Comparison of ENCODE assay signal across 20 mouse cellular contexts in the genomic region with DNA sequence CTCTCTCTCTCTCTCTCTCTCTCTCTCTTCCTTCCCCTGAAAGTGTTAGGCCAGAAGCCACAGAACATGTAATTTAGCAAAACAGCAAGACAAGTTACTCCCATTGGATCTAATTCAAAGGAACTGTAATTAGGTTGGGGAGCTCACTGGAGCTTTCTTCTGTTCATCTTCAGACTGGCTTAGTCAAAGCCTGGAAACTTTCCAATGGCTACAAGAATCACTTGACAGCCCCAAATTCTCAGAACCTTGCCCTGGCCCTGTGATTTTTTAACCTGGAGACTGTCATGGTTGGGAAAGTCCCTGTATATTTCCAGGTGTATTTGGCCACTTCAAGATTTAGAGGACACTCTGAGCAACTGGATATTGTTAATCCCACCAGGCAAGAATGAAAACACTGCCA.
DNase-seq lines count a peak whose midpoint lies in the region; ATAC-seq and TF ChIP-seq lines count a peak whose summit lies in the region.
"Had no signal": no experiment of that assay in that cellular context is flagged by ENCODE, and none has a peak within 500 bp of the region (broad histone marks: within the 10 kb centered on the region; RNA-seq: fewer than 3 reads in every experiment).

No protein-coding gene starts in this region.

- no peaks in the 10 kb centered on the region for H3K9me3 ChIP-seq in embryonic facial prominence, embryonic 14.5 days (ENCODE audit: control insufficient read depth, low read length)
- H3K9me3 ChIP-seq in embryonic facial prominence, embryonic 10.5 days: no peaks in the 10 kb centered on the region
- no peaks in the 10 kb centered on the region for H3K9me3 ChIP-seq in kidney, embryonic 14.5 days (ENCODE audit: control insufficient read depth, low read length)
- no peaks in the 10 kb centered on the region for H3K9me3 ChIP-seq in forebrain, embryonic 11.5 days (ENCODE audit: control insufficient read depth, low read length)
- H3K9me3 ChIP-seq: embryonic facial prominence, embryonic 12.5 days; forebrain, embryonic 13.5 days; G1E; heart, embryonic 12.5 days; hindbrain, embryonic 10.5 days had no signal

- no peak overlapping the region for H3K4me3 ChIP-seq in embryonic facial prominence, embryonic 14.5 days (ENCODE audit: low read depth, low read length)
- H3K4me3 ChIP-seq in embryonic facial prominence, embryonic 10.5 days: no peak overlapping the region
- H3K4me3 ChIP-seq in kidney, embryonic 14.5 days (ENCODE audit: low read length): no peak overlapping the region
- no peak overlapping the region for H3K4me3 ChIP-seq in forebrain, embryonic 11.5 days (ENCODE audit: low read depth, low read length)
- H3K4me3 ChIP-seq: embryonic facial prominence, embryonic 12.5 days; forebrain, embryonic 13.5 days; heart, embryonic 12.5 days; hindbrain, embryonic 10.5 days had no signal

- TF ChIP-seq CTCF in brain, embryonic 14.5 days (IDR thresholded peaks at IDR 0.05; ENCODE audit: borderline replicate concordance, extremely low read depth, insufficient read depth, insufficient read length): no peak

- H3K27ac ChIP-seq in embryonic facial prominence, embryonic 14.5 days (replicated peaks; ENCODE audit: low read depth, low read length): no peak overlapping the region
- no peak overlapping the region for H3K27ac ChIP-seq in embryonic facial prominence, embryonic 10.5 days (replicated peaks)
- H3K27ac ChIP-seq in kidney, embryonic 14.5 days (ENCODE audit: low read depth, low read length): no peak overlapping the region
- no peak overlapping the region for H3K27ac ChIP-seq in forebrain, embryonic 11.5 days (ENCODE audit: low read depth, low read length)
- H3K27ac ChIP-seq: embryonic facial prominence, embryonic 12.5 days; forebrain, embryonic 13.5 days; hindbrain, embryonic 10.5 days; hindbrain, embryonic 14.5 days had no signal

- no peak for ATAC-seq in embryonic facial prominence, embryonic 14.5 days (ENCODE audit: low read depth)
- no peak for ATAC-seq in kidney, embryonic 14.5 days (ENCODE audit: low FRiP score, low TSS enrichment)
- ATAC-seq in forebrain, embryonic 11.5 days (replicated peaks; ENCODE audit: low FRiP score): no peak
- ATAC-seq: CD4-positive, CD25-positive, alpha-beta regulatory T cell, adult 4 months; forebrain, embryonic 13.5 days; forebrain, postnatal 0 days had no signal

- H3K4me1 ChIP-seq in embryonic facial prominence, embryonic 14.5 days (ENCODE audit: control insufficient read depth, insufficient read depth, low read length): no peaks in the 10 kb centered on the region
- no peaks in the 10 kb centered on the region for H3K4me1 ChIP-seq in embryonic facial prominence, embryonic 10.5 days
- no peaks in the 10 kb centered on the region for H3K4me1 ChIP-seq in kidney, embryonic 14.5 days (ENCODE audit: control insufficient read depth, insufficient read depth, low read length)
- H3K4me1 ChIP-seq in forebrain, embryonic 11.5 days (replicated peaks; ENCODE audit: control insufficient read depth, insufficient read depth, low read length): no peaks in the 10 kb centered on the region
- H3K4me1 ChIP-seq: embryonic facial prominence, embryonic 12.5 days; forebrain, embryonic 13.5 days; hindbrain, embryonic 10.5 days had no signal

- H3K27me3 ChIP-seq in embryonic facial prominence, embryonic 14.5 days (replicated peaks; ENCODE audit: control insufficient read depth, insufficient read depth, low read length): no peaks in the 10 kb centered on the region
- no peaks in the 10 kb centered on the region for H3K27me3 ChIP-seq in embryonic facial prominence, embryonic 10.5 days (replicated peaks; ENCODE audit: low read depth, poor library complexity, severe bottlenecking)
- no peaks in the 10 kb centered on the region for H3K27me3 ChIP-seq in kidney, embryonic 14.5 days (ENCODE audit: control insufficient read depth, insufficient read depth, low read length)
- no peaks in the 10 kb centered on the region for H3K27me3 ChIP-seq in forebrain, embryonic 11.5 days (ENCODE audit: control insufficient read depth, insufficient read depth, low read length)
- H3K27me3 ChIP-seq: embryonic facial prominence, embryonic 12.5 days; forebrain, embryonic 13.5 days; heart, embryonic 12.5 days had no signal

- H3K36me3 ChIP-seq in embryonic facial prominence, embryonic 14.5 days (ENCODE audit: control insufficient read depth, insufficient read depth, low read length): no peaks in the 10 kb centered on the region
- no peaks in the 10 kb centered on the region for H3K36me3 ChIP-seq in embryonic facial prominence, embryonic 10.5 days (replicated peaks)
- no peaks in the 10 kb centered on the region for H3K36me3 ChIP-seq in kidney, embryonic 14.5 days (ENCODE audit: control insufficient read depth, insufficient read depth, low read length)
- H3K36me3 ChIP-seq in forebrain, embryonic 11.5 days (ENCODE audit: control insufficient read depth, insufficient read depth, low read length): no peaks in the 10 kb centered on the region
- H3K36me3 ChIP-seq: embryonic facial prominence, embryonic 12.5 days; G1E; heart, embryonic 12.5 days; hindbrain, embryonic 10.5 days had no signal

- DNase-seq in embryonic facial prominence, embryonic 14.5 days (ENCODE audit: low spot score): peak; percentile 17
- no peak for DNase-seq in embryonic facial prominence, embryonic 10.5 days (ENCODE audit: low spot score)
- DNase-seq in kidney, adult 8-10 months: peak; percentile 40 to 54
- peak; percentile 15 for DNase-seq in brain, embryonic 14.5 days (ENCODE audit: low read depth)
- DNase-seq in adipocyte (ENCODE audit: low spot score): no peak
- no peak for DNase-seq in forebrain, embryonic 11.5 days (ENCODE audit: low spot score)
- DNase-seq: adrenal gland, postnatal 14 days; B cell, adult 2 months; cerebellum, postnatal 10 days; embryo, embryonic 11 days; forebrain, postnatal 0 days; gastrocnemius, postnatal 14 days had no signal

- no peak overlapping the region for H3K4me2 ChIP-seq in embryonic facial prominence, embryonic 14.5 days (ENCODE audit: low read depth, low read length)
- H3K4me2 ChIP-seq in kidney, embryonic 14.5 days (replicated peaks; ENCODE audit: low read depth, low read length): no peak overlapping the region
- H3K4me2 ChIP-seq in forebrain, embryonic 11.5 days (ENCODE audit: low read depth, low read length, severe bottlenecking): no peak overlapping the region
- H3K4me2 ChIP-seq: embryonic facial prominence, embryonic 12.5 days; forebrain, embryonic 13.5 days; heart, embryonic 12.5 days; hindbrain, embryonic 14.5 days had no signal

- TF ChIP-seq POLR2A in brain, embryonic 14.5 days (IDR thresholded peaks at IDR 0.05; ENCODE audit: borderline replicate concordance, extremely low read depth, insufficient read depth, insufficient read length, poor library complexity, severe bottlenecking): no peak

- no peak overlapping the region for H3K9ac ChIP-seq in embryonic facial prominence, embryonic 14.5 days (ENCODE audit: low read depth, low read length)
- no peak overlapping the region for H3K9ac ChIP-seq in kidney, embryonic 14.5 days (ENCODE audit: low read depth, low read length)
- no peak overlapping the region for H3K9ac ChIP-seq in forebrain, embryonic 11.5 days (ENCODE audit: low read length)
- H3K9ac ChIP-seq: embryonic facial prominence, embryonic 12.5 days; forebrain, embryonic 13.5 days; forebrain, postnatal 0 days; heart, embryonic 12.5 days; hindbrain, embryonic 14.5 days had no signal

Comparison
In these comparisons a context has a peak if more than half of its experiments do, and no peak if none do; other contexts are left out.
1. DNase-seq: peak in embryonic facial prominence, embryonic 14.5 days (single experiment), kidney, adult 8-10 months (2 of 2) and brain, embryonic 14.5 days (single experiment); none in embryonic facial prominence, embryonic 10.5 days (single experiment), adipocyte (single experiment) and forebrain, embryonic 11.5 days (single experiment).